Mouse (Mus musculus): ENCODE results near the gene N4bp1. TPM values are rescaled to one million over a fixed set of nuclear protein-coding genes. Genes with fewer than 3 reads are reported as not detected.

N4bp1 gene
- total and polyA plus RNA-seq, 3 experiments = 12.2 to 15.6 (median 12.8) TPM

GRCm38 (mm10) chr8:86847091-86847490 lies 38.0 kb downstream of the N4bp1 start:
- in situ Hi-C loops (cut with MboI; ENCODE audit: low pct_ligation_motif_present, low pct_unique_long_range_greater_than_20kb, low sequenced_read_pairs) = no loop called here
- H3K36me3 ChIP-seq (replicated peaks in 1 of 2; ENCODE audit: control insufficient read depth in 1 of 2, insufficient read depth in 1 of 2, low read length in 1 of 2) = peaks cover 65 to 97% of the 10 kb centered on the region in 2 experiments

DNA sequence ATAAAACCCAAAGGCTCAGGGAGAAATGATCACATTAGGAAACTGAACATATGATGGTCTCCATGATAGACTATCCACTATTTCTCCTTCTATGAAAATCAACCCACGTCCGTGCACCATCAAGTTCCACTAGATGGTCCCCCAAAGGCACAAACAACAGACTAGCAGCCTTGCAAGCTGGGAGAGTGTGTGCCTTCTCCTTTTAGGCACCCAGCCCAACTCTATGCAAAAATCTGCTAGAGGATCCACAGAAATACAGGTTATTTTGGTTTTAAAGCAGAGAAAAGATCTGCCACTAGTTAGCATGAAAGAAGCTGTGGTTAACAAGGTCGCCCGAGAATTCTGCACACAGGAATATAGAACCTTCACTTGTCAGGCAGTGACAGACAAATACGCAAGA lies 39.2 kb downstream of the N4bp1 start:
- dilution Hi-C loops (cut with MboI; ENCODE audit: extremely low pct_ligation_motif_present, extremely low pct_unique_long_range_greater_than_20kb, low sequenced_read_pairs) = no loop called here
- H3K79me2 ChIP-seq (replicated peaks; ENCODE audit: control insufficient read depth, extremely low read depth, insufficient read depth, poor library complexity, severe bottlenecking) = no peaks in the 10 kb centered on the region
- in situ Hi-C loops (cut with MboI; ENCODE audit: low pct_ligation_motif_present, low pct_unique_long_range_greater_than_20kb, low sequenced_read_pairs) = no loop called here
- peaks cover 0 to under 1% of the 10 kb centered on the region in 2 experiments; a peak in 1 of 4 replicates for H3K4me1 ChIP-seq (ENCODE audit: control insufficient read depth in 1 of 2, insufficient read depth in 2 of 2)
- no peak overlapping the region for H3K4me2 ChIP-seq (ENCODE audit: insufficient read depth, low read depth, poor library complexity, severe bottlenecking)
- no peak overlapping the region for H3K27ac ChIP-seq (ENCODE audit: insufficient read depth, low read depth)
- H3K27me3 ChIP-seq (replicated peaks) = no peaks in the 10 kb centered on the region
- H3K36me3 ChIP-seq (replicated peaks in 1 of 2; ENCODE audit: control insufficient read depth in 1 of 2, insufficient read depth in 1 of 2, low read length in 1 of 2) = peaks cover 70 to 97% of the 10 kb centered on the region in 2 experiments
- no peak for DNase-seq (ENCODE audit: extremely low read depth)
- no peaks in the 10 kb centered on the region for H3K9me3 ChIP-seq (replicated peaks; ENCODE audit: low read length)
- TF ChIP-seq USF1 (IDR thresholded peaks at IDR 0.05; ENCODE audit: low read depth, low read length) (no peak), MAFK (IDR thresholded peaks at IDR 0.05; ENCODE audit: insufficient replicate concordance, low read length) (no peak), ZC3H11A (IDR thresholded peaks at IDR 0.05; ENCODE audit: low read depth, low read length) (no peak), MAZ (IDR thresholded peaks at IDR 0.05; ENCODE audit: low read depth, low read length) (no peak), ETS1 (conservative IDR thresholded peaks at IDR 0.05; ENCODE audit: low read depth, low read length) (no peak), RAD21 (IDR thresholded peaks at IDR 0.05; ENCODE audit: low read depth, low read length) (no peak), ZMIZ1 (IDR thresholded peaks at IDR 0.05; ENCODE audit: low read depth, low read length) (no peak), E2F4 (IDR thresholded peaks at IDR 0.05; ENCODE audit: insufficient replicate concordance, low read depth, low read length) (no peak), GABPA (IDR thresholded peaks at IDR 0.05; ENCODE audit: insufficient replicate concordance, low read depth, low read length) (no peak), TBP (conservative IDR thresholded peaks at IDR 0.05; ENCODE audit: low read depth, low read length) (no peak), IRF4 (IDR thresholded peaks at IDR 0.05; ENCODE audit: low read depth, low read length) (no peak), POLR2AphosphoS2 (IDR thresholded peaks at IDR 0.05; ENCODE audit: low read depth, low read length) (no peak), SMC3 (IDR thresholded peaks at IDR 0.05; ENCODE audit: low read depth, low read length) (no peak), TCF12 (IDR thresholded peaks at IDR 0.05; ENCODE audit: low read depth, low read length) (no peak), CHD2 (IDR thresholded peaks at IDR 0.05; ENCODE audit: low read length) (no peak)
- no peak overlapping the region for H3K9ac ChIP-seq (ENCODE audit: insufficient read depth, low read depth)
- no peak overlapping the region for H3K4me3 ChIP-seq (replicated peaks in 1 of 3; ENCODE audit: low read depth in 2 of 3, low read length in 2 of 3, poor library complexity in 1 of 3)

More at GRCm38 (mm10) chr8:86847091-86847490, 38.0 kb downstream of the N4bp1 start:
- no peaks in the 10 kb centered on the region for H3K9me3 ChIP-seq (replicated peaks; ENCODE audit: low read length)
- dilution Hi-C loops (cut with MboI; ENCODE audit: extremely low pct_ligation_motif_present, extremely low pct_unique_long_range_greater_than_20kb, low sequenced_read_pairs) = no loop called here
- peaks cover 0 to 3% of the 10 kb centered on the region in 2 experiments; a peak in 2 of 4 replicates for H3K4me1 ChIP-seq (ENCODE audit: control insufficient read depth in 1 of 2, insufficient read depth in 2 of 2)
- H3K4me3 ChIP-seq (replicated peaks in 1 of 3; ENCODE audit: low read depth in 2 of 3, low read length in 2 of 3, poor library complexity in 1 of 3) = no peak overlapping the region
- no peak overlapping the region for H3K9ac ChIP-seq (ENCODE audit: insufficient read depth, low read depth)
- no peak overlapping the region for H3K4me2 ChIP-seq (ENCODE audit: insufficient read depth, low read depth, poor library complexity, severe bottlenecking)
- no peaks in the 10 kb centered on the region for H3K79me2 ChIP-seq (replicated peaks; ENCODE audit: control insufficient read depth, extremely low read depth, insufficient read depth, poor library complexity, severe bottlenecking)
- no peaks in the 10 kb centered on the region for H3K27me3 ChIP-seq (replicated peaks)
- no peak for DNase-seq (ENCODE audit: extremely low read depth)
- H3K27ac ChIP-seq (ENCODE audit: insufficient read depth, low read depth) = no peak overlapping the region
- TF ChIP-seq CHD1 (IDR thresholded peaks at IDR 0.05; ENCODE audit: low read depth, low read length) (no peak), MXI1 (IDR thresholded peaks at IDR 0.05; ENCODE audit: low read depth, low read length) (no peak), MEF2A (IDR thresholded peaks at IDR 0.05; ENCODE audit: borderline replicate concordance, low read depth, low read length) (no peak), MYC (IDR thresholded peaks at IDR 0.05; ENCODE audit: low read depth, low read length) (no peak), POLR2A (IDR thresholded peaks at IDR 0.05; ENCODE audit: low read depth, low read length) (no peak), ELF1 (IDR thresholded peaks at IDR 0.05; ENCODE audit: low read depth, low read length) (no peak), USF2 (conservative IDR thresholded peaks at IDR 0.05; ENCODE audit: low read depth, low read length) (no peak), ZC3H11A (IDR thresholded peaks at IDR 0.05; ENCODE audit: low read depth, low read length) (no peak), CTCF (conservative IDR thresholded peaks at IDR 0.05 in 1 of 2, IDR thresholded peaks at IDR 0.05 in 1 of 2; ENCODE audit: low read depth in 2 of 2, low read length in 2 of 2) (no peak), USF1 (IDR thresholded peaks at IDR 0.05; ENCODE audit: low read depth, low read length) (no peak)

Measured in CH12.LX (cell line).